Mouse (Mus musculus) midbrain, embryonic 15.5 days (tissue): Measurements from ENCODE around the gene H2-M5. TPM values are rescaled to one million over a fixed set of nuclear protein-coding genes. Genes with fewer than 3 reads are reported as not detected.
"Not testable (repeated sequence)": the region's sequence is repeated elsewhere in the genome, so short reads cannot be mapped to it uniquely, and the experiment has no call there.

Experiments
- ATAC-seq: fragments of 200-750 bp; cut with Nextera tagmentation; replicated peaks from 2 replicates; pipeline ENCODE4 v1.8.0; 2017; ENCODE audit warnings: moderate TSS enrichment
- H3K27ac ChIP-seq: fragments of 300-500 bp; sonication (generic); 2 replicates; pipeline ENCODE4 v1.5.1; 2015; ENCODE audit warnings: mild to moderate bottlenecking, inconsistent platforms
- H3K27me3 ChIP-seq: fragments of 300-500 bp; sonication (generic); replicated peaks from 2 replicates; pipeline ENCODE4 v1.6.1; 2015; ENCODE audit warnings: inconsistent platforms
- H3K36me3 ChIP-seq: fragments of 300-500 bp; sonication (generic); replicated peaks from 2 replicates; pipeline ENCODE4 v1.6.1; 2015; ENCODE audit warnings: inconsistent platforms
- H3K4me1 ChIP-seq: fragments of 300-500 bp; sonication (generic); 2 replicates; pipeline ENCODE4 v1.6.1; 2015; ENCODE audit warnings: inconsistent platforms
- H3K4me2 ChIP-seq: fragments of 300-500 bp; sonication (generic); 2 replicates; pipeline ENCODE4 v1.6.1; 2015; ENCODE audit warnings: inconsistent platforms, mild to moderate bottlenecking, moderate library complexity
- H3K4me3 ChIP-seq: fragments of 300-500 bp; sonication (generic); 2 replicates; pipeline ENCODE4 v1.5.1; 2015; ENCODE audit warnings: mild to moderate bottlenecking, inconsistent platforms
- H3K9ac ChIP-seq: fragments of 300-500 bp; sonication (generic); 2 replicates; pipeline ENCODE4 v1.6.1; 2015; ENCODE audit warnings: mild to moderate bottlenecking, inconsistent platforms
- H3K9me3 ChIP-seq: fragments of 300-500 bp; sonication (generic); 2 replicates; pipeline ENCODE4 v1.6.1; 2016; ENCODE audit warnings: inconsistent platforms
- WGBS: fragments of 180-500 bp; shearing (Covaris S2); methylation state at CpG from one replicate; pipeline ENCODE4 v1.1.7; 2015; ENCODE audit warnings: mixed read lengths; 5-methylcytosine and 5-hydroxymethylcytosine counted together
- polyA plus RNA-seq: library from polyadenylated mRNA; unstranded; fragments of >200 nt; fragmentation: Nextera tagmentation; extraction: Ambion mirVana; gene quantifications from 2 replicates; pipeline ENCODE4 v1.2.1, GENCODE M21; 2015

H2-M5 gene
- 3.4 and 3.8 TPM in 2 replicates for polyA plus RNA-seq

DNA sequence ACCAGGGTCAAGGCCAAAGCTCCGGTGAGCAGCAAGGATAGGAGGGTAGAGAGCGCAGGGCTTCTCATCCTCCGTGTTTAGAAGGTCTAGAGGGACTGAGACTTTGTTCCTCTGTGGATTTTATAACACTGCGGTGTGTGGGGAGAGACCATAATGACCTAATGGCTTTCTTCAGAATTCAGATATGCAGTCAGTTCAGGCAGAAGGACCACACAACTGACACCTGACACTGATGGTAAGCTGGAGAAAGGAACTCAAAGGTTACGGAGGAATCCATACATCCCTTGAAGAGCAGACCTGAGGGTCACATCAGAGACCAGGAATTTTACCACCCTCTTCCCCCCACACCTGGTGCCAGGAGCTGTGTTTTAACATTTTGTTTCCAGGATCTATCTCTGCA is at the start of gene H2-M5:
Gene H2-M5, minus strand, starts transcription at position 101 of the 400 bp plus-strand sequence.
- peak within 1 kb of the TSS; percentile 25; the same call in 1 of the 2 replicates for H3K4me2 ChIP-seq
- no peaks in the 10 kb centered on the region for H3K4me1 ChIP-seq
- no peak within 1 kb of the TSS for H3K9ac ChIP-seq
- peaks cover 20% of the 10 kb centered on the region for H3K27me3 ChIP-seq
- ATAC-seq: no peak
- no peak within 1 kb of the TSS for H3K4me3 ChIP-seq
- no peak within 1 kb of the TSS for H3K27ac ChIP-seq
- no peaks in the 10 kb centered on the region for H3K36me3 ChIP-seq
- no peaks in the 10 kb centered on the region for H3K9me3 ChIP-seq
- 34% methylated on average over 5 of the region's 5 CpGs for WGBS

DNA sequence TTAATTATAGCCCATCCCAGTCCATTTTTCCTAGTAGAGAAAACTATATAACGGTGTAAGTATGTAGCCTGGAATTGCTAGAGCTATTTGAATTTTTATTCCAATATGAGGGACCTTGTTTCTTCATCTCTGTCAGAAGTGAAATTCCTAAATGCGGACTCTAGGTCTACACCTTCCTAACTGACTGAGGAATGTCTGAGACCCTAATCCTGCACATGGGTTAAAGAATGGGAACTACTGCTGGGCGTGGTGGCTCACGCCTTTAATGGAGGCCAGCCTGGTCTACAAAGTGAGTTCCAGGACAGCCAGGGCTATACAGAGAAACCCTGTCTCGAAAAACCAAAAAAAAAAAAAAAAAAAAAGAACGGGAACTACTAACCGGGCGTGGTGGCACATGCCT is 39.8 kb upstream of the H2-M5 start:
- Histone ChIP-seq H3K9ac (peak overlapping the region; percentile 55; the same call in 1 of the 2 replicates), H3K9me3 (no peaks in the 10 kb centered on the region), H3K27me3 (no peaks in the 10 kb centered on the region), H3K4me3 (peak overlapping the region; percentile 45), H3K27ac (peak overlapping the region; percentile 99), H3K36me3 (no peaks in the 10 kb centered on the region), H3K4me1 (peaks cover 11% of the 10 kb centered on the region; the same call in 1 of the 2 replicates), H3K4me2 (peak overlapping the region; percentile 55)
- WGBS: 65% methylated on average over 8 of the region's 8 CpGs
- ATAC-seq: peak; percentile 40

DNA sequence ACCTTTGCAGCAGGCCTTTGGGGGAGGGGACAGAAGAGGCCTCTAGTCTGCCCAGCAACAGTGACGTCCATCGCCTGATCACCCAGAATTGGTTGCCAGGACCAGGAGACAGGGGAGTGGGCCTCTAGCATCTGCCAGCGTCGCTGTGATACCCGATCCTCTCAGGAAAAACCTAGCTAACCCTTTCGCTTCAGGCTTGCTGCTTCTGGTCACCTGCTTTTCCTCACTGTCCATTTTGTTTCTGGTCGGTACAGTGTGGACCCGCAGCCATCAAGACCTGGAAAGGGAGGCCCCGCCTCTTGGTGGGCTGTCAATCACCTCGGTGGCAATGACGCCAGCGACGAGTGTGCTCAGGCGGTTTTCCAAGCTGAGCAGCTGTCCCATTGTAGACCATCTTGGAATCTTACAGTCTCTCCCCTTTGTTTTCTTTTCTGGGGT is 39.4 kb upstream of the H2-M5 start:
- peak overlapping the region; percentile 99 for H3K27ac ChIP-seq
- peak overlapping the region; percentile 55 for H3K4me2 ChIP-seq
- WGBS: 0% methylated on average over 14 of the region's 14 CpGs
- no peaks in the 10 kb centered on the region for H3K9me3 ChIP-seq
- H3K4me1 ChIP-seq: peaks cover 11% of the 10 kb centered on the region; the same call in 1 of the 2 replicates
- no peaks in the 10 kb centered on the region for H3K36me3 ChIP-seq
- H3K4me3 ChIP-seq: peak overlapping the region; percentile 45
- H3K27me3 ChIP-seq: no peaks in the 10 kb centered on the region
- peak; percentile 99 for ATAC-seq
- peak overlapping the region; percentile 55; the same call in 1 of the 2 replicates for H3K9ac ChIP-seq

DNA sequence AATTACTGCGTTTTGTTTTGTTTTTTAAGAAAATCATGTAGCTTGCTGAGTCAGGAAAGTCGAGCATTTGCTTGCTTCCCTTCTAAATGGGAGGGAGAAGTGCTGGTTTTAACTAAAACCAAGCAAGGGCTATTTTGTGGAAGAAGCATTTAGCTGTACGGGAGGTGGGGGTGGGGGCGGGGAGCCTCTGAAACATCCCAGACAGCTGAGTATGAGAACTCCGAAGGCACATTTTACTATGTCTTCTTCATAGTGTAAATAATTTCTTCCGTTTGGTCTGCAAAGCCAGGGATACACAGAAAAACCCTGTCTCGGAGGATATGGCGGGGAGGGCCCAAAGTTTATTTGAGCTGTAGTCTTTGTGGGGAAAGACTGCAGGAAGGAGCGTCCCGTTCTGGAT is 38.9 kb upstream of the H2-M5 start:
- 5% methylated on average over 10 of the region's 10 CpGs for WGBS
- no peaks in the 10 kb centered on the region for H3K36me3 ChIP-seq
- H3K4me1 ChIP-seq: peaks cover 11% of the 10 kb centered on the region; the same call in 1 of the 2 replicates
- ATAC-seq: peak; percentile 48
- H3K27me3 ChIP-seq: no peaks in the 10 kb centered on the region
- no peaks in the 10 kb centered on the region for H3K9me3 ChIP-seq
- peak overlapping the region; percentile 99 for H3K27ac ChIP-seq
- peak overlapping the region; percentile 45 for H3K4me3 ChIP-seq
- peak overlapping the region; percentile 55 for H3K4me2 ChIP-seq
- peak overlapping the region; percentile 46 for H3K9ac ChIP-seq

DNA sequence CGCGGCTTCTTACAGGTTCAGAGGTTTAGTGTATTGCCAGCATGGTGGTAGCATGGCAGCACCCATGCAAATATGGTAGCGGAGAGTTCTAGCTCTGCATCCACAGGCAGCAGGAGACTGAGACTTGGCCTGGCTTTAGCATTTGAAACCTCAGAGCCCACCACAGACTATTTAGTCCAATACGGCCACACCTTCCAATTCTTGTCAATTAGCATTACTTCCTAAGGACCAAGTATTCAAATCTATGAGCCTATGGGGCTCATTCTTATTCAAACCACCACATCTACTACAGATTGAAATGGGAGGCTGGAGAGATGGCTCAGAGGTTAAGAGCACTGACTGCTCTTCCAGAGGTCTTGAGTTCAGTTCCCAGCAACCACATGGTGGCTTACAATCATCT is 38.1 kb upstream of the H2-M5 start:
- peaks cover 11% of the 10 kb centered on the region; the same call in 1 of the 2 replicates for H3K4me1 ChIP-seq
- WGBS: 92% methylated on average over 4 of the region's 4 CpGs
- H3K4me2 ChIP-seq: no peak overlapping the region
- no peaks in the 10 kb centered on the region for H3K27me3 ChIP-seq
- peak overlapping the region; percentile 99 for H3K27ac ChIP-seq
- no peaks in the 10 kb centered on the region for H3K9me3 ChIP-seq
- no peak for ATAC-seq
- H3K36me3 ChIP-seq: no peaks in the 10 kb centered on the region
- H3K4me3 ChIP-seq: no peak overlapping the region
- H3K9ac ChIP-seq: no peak overlapping the region

DNA sequence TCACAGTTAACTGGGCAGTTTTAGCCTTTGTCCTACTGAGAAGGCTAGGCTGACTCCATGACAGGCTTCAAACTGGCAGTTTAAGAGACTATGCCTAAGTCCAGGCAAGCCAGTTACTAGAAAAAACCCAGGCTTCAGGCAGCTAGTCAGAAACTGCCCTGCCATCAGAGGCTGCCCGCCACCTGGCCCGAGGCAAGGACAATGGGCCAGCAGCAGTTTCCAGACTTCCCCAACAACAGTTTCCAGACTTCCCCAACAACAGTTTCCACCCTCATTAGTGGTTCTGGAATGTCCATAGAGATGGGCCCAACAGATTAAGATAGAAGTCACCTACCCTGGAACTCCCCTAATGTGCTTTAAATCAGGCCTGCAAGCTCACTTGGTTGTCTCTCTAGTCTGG is 37.1 kb upstream of the H2-M5 start:
- H3K36me3 ChIP-seq: no peaks in the 10 kb centered on the region
- no peaks in the 10 kb centered on the region for H3K9me3 ChIP-seq
- no peak overlapping the region for H3K4me2 ChIP-seq
- H3K9ac ChIP-seq: no peak overlapping the region
- 60% methylated on average over 2 of the region's 2 CpGs for WGBS
- no peak for ATAC-seq
- H3K4me3 ChIP-seq: no peak overlapping the region
- H3K4me1 ChIP-seq: peaks cover 11% of the 10 kb centered on the region; the same call in 1 of the 2 replicates
- no peaks in the 10 kb centered on the region for H3K27me3 ChIP-seq
- H3K27ac ChIP-seq: no peak overlapping the region

DNA sequence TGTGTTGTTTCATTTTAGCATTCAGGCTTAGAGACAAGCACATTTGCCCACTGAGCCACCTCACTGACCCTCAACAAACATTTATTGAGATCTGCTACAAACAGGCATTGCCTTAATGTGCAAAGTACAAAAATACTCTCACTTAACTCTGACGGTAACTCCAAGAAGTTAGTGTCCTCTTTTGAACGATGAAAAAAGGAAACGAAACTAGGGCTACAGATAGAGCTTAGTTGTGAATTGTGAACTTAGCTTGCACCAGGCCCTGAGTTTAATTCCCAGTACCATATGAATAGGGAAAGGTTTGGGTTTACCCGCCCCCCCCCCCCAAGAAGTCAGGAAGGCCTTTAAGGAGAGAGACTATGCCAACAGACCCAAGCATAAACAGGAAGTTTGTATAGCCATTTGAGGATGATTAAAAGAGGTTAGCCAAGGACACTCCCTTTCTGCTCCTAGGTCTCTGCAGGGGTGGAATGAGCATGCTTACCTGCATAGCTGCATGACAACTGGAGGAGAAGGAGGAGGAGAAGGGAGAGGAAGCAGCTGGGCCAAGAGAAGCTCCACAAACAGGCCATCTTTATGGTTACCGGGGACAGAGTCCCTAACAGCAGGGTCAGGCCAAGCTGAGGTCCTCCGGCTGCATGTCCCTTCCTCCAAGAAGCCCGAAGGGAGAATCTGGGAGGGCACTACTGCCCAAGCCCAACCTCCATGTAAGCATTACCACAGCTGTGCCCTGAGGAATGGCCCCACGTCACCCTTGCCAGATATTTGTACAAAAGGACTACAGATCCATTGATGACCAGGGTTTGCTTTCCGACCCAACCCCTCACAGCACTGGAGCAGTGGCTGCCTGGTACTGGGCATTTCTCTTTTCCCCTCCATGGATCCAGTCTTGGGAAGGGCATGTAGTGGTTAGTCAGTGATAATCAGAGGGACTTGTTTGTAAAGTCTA is 33.6 kb upstream of the H2-M5 start, which contains the start of gene Mog:
Gene Mog, minus strand, starts transcription at position 771 of the 949 bp plus-strand sequence.
- Histone ChIP-seq H3K4me2 (no peak within 1 kb of the TSS), H3K36me3 (no peaks in the 10 kb centered on the region), H3K9ac (no peak within 1 kb of the TSS), H3K9me3 (no peaks in the 10 kb centered on the region), H3K4me1 (peaks cover 6% of the 10 kb centered on the region; the same call in 1 of the 2 replicates), H3K4me3 (no peak within 1 kb of the TSS), H3K27me3 (no peaks in the 10 kb centered on the region), H3K27ac (no peak within 1 kb of the TSS)
- no peak for ATAC-seq
- WGBS: 72% methylated on average over 9 of the region's 9 CpGs

DNA sequence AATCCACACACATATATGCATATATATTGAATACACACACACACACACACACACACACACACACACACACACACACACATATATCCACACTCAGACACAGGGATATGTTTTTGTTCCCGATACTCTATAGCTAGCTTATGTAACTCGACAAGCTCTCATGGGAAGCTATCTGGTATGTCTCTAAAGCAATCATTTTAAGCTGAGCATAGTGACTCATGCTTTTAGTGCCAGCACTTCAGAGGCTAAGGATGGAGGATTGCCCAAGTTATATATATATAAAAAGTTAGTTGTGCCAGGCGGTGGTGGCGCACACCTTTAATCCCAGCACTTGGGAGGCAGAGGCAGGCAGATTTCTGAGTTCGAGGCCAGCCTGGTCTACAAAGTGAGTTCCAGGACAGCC is 29.9 kb upstream of the H2-M5 start:
- not testable (repeated sequence) for H3K27ac ChIP-seq, ATAC-seq, H3K36me3 ChIP-seq, H3K4me1 ChIP-seq, H3K27me3 ChIP-seq, H3K9me3 ChIP-seq, H3K9ac ChIP-seq, H3K4me3 ChIP-seq, H3K4me2 ChIP-seq
- 98% methylated on average over 5 of the region's 5 CpGs for WGBS

DNA sequence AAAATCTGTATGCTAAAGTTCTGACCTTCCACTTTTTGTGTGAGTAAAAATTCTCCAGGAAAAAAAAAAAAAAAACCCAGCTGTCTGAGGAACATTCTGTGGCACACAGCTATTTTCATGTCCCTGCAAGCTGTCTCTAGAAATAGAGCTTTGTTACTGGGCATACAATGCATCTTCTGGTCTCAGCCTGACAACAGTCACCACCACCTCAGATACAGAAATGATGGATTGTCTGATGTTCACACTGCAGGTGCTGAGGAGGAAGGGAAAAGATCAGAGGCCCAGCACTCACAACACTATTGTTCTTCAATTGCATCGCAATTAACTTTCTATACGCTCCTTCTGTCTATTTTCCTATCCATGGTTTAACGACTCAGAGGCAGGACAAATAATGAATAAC is 29.0 kb upstream of the H2-M5 start:
- Histone ChIP-seq H3K27ac (no peak overlapping the region), H3K4me2 (no peak overlapping the region), H3K9me3 (no peaks in the 10 kb centered on the region), H3K9ac (no peak overlapping the region), H3K4me3 (no peak overlapping the region), H3K36me3 (no peaks in the 10 kb centered on the region), H3K27me3 (no peaks in the 10 kb centered on the region), H3K4me1 (no peaks in the 10 kb centered on the region)
- ATAC-seq: no peak
- 88% methylated on average over 3 of the region's 3 CpGs for WGBS

DNA sequence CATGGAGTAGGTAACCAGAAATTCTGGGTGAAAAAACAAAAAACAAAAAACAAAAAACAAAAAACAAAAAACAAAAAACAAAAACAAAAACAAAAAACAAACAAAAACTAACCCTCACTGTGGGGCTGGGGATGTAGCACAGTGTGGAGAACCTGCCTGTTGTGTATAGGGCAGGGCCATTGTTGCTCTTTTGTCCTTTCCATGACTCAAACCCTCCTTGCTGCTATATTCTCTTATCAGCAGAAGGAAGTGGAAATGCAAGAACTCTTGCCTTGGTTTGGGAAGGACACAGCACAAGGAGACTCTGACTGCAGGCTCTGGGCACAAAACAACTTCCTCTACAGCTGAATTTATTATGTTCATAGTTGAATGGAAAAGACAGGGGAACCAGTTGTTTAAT is 27.0 kb upstream of the H2-M5 start:
- ATAC-seq: no peak
- Histone ChIP-seq H3K4me3 (no peak overlapping the region), H3K27ac (no peak overlapping the region), H3K27me3 (no peaks in the 10 kb centered on the region), H3K36me3 (peaks cover under 1% of the 10 kb centered on the region), H3K4me2 (no peak overlapping the region), H3K9ac (no peak overlapping the region), H3K9me3 (no peaks in the 10 kb centered on the region), H3K4me1 (peaks cover 11% of the 10 kb centered on the region)

DNA sequence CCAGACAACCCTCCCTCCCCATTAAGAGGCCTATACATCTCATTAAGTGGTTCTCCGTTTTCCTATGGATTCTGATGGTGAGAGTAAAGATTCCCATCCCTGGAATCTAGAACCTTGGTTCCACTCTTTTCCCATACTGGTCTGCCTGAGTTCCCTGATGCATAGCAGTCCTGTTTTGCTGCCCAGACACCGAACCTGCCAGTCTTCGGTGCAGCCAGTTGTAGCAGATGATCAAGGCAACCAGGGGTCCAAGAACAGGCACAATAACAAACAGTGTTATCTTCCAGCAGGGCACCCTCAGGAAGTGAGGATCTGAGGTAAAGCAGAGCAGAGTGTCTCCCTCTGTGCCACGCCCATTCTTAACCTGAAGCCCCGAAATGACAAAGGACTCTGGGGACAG is 22.8 kb upstream of the H2-M5 start:
- Histone ChIP-seq H3K4me3 (no peak overlapping the region), H3K36me3 (peaks cover 41% of the 10 kb centered on the region), H3K4me2 (no peak overlapping the region), H3K9ac (no peak overlapping the region), H3K4me1 (peaks cover 27% of the 10 kb centered on the region), H3K9me3 (no peaks in the 10 kb centered on the region), H3K27ac (no peak overlapping the region), H3K27me3 (no peaks in the 10 kb centered on the region)
- WGBS: 86% methylated on average over 5 of the region's 5 CpGs
- ATAC-seq: 0 out of 2 replicates have a peak, but pooled peaks have one; percentile 14

DNA sequence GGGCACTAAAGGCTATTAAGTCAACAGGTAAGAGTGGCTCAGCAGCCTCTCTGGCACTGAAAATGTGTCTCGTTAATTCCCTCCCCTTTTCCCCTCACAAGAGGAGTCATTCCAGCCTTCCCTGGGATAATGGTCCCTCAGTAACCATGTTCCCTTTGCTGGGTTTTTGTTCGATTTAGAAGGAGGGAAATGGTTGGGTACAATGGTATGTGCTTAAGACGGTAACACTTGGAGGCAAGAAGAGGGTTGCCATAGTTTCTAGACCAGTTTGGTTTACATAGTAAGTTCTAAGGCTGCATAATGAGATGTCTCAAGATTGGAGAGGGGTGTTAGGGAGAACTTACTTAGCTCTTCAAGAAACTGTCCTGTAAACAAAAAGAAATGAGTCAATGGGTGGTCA is 22.4 kb upstream of the H2-M5 start:
- Histone ChIP-seq H3K4me3 (no peak overlapping the region), H3K4me2 (no peak overlapping the region), H3K9ac (no peak overlapping the region), H3K27ac (no peak overlapping the region), H3K4me1 (peaks cover 27% of the 10 kb centered on the region), H3K27me3 (no peaks in the 10 kb centered on the region), H3K9me3 (no peaks in the 10 kb centered on the region), H3K36me3 (peaks cover 45% of the 10 kb centered on the region)
- 77% methylated on average over 3 of the region's 3 CpGs for WGBS
- no peak for ATAC-seq
